Mouse (Mus musculus) telencephalon, adult 2 months (tissue): ENCODE results near the gene Oosp3.

Experiments
- DNase-seq: peaks from one replicate; pipeline ENCODE4 v3.0.0-alpha.2; 2011; ENCODE audit warnings: low read depth, low spot score

Oosp3 gene

DNA sequence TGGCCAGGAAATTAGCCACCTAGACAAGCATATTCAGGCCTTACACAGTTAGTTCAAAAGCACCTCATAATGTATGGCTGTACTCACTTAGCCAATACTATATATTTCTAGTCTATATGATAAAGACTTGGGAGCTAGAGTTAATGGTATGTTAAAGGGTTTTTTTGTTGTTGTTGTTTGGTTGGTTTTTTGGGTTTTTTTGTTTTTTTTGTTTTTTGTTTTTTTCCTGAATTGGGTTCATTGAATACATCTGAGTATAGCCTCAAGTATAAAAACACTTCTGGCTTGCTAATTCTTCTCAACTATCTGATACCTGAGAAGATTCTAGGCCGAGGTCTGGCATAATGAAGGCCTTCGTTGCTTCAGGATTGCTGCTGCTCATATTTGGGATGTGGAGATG is at the start of gene Oosp3:
TSS of gene Oosp3 (plus strand) at position 301 of the 400 bp plus-strand sequence.
- DNase-seq = no peak

DNA sequence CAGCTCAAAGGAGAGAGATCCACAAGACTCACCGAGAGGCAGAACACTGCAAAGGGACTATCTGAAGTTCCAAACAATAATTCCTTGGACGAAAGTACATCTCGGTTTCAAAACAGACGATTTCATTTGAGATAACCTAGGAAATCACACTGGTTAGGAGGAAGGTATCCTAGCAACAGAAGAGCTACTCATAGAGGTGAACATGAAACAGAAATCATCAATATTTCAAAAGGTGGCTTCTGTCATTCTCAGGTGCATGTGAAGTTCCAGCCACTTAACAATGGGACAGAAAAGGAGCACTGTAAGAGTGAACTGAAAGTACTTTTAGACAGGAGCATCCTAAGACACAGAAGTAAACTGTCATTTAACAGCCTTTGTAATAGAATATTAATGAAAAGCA is 47.3 kb upstream of the Oosp3 start:
- no peak for DNase-seq

DNA sequence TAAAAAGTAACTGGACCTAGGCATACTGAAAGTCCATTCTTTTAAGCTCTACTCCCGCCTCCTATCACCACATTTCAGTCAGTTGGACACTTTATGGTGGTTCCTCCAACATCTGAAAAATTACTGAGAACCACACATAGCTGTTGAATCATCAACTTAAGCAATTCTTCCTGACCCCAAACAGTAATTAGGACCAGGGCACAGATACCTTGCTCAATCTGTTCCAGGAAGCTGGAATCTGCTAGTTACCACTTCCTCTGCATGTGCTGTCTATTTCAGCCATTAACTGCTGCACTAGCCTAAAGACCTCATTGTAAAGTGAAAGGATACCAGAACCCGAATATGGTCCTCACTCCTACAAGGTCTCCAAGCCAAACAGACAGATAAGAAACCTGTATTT is 37.7 kb upstream of the Oosp3 start:
- DNase-seq = no peak

DNA sequence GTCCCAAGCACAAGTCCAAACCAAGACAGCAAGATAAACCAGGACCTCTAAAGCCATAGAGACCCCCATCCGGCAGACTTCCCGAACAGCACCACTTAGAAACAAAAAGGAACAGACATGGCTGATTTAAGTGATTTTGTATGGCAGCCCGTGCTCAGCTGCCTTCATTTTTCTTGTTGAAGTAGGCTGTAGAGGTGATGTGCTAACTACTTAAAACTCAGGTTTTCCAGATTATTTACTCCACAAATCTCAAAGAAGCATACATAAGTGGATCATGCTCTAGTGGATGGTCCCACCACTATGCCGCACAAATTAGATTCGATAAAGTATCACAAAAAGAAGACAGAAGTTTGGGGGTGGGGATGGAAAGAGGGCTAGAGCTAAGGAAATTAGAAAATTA is 36.4 kb upstream of the Oosp3 start, which contains the start of gene Oosp2:
TSS of gene Oosp2 (minus strand) at position 101 of the 400 bp plus-strand sequence.
- no peak for DNase-seq

DNA sequence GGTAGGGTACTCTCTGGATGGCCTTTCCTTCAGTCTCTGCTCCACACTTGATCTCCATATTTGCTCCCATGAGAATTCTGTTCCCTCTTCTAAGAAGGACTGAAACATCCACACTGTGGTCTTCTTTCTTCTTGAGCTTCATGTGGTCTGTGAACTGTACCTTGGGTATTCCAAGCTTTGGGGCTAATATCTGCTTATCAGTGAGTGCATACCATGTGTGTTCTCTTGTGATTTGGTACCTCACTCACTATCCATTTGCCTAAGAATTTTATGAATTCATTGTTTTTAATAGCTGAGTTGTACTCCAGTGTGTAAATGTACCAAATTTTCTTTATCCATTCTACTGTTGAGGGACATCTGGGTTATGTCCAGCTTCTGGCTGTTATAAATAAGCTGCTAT is 35.3 kb upstream of the Oosp3 start:
- no peak for DNase-seq

DNA sequence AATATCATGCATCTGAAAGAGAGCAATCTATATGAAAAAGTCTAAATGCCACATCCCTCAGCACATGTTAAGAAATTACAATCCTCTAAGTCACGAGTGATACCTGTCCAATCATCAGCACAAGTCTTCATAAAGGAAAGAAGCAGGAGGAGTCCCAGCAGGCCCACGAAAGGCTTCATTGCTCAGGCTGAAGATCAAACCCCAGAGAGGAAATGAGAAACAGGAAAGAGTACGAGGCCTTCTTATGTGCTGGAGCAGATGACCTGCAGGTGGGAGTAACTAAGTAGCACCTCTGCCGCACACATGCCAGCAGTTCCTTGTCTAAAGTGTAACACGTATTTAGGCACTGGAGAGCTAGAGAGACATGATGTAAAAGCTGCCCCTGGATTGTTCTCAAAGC is 6.0 kb upstream of the Oosp3 start, which contains the start of gene Oosp1:
TSS of gene Oosp1 (minus strand) at position 312 of the 400 bp plus-strand sequence.
- no peak for DNase-seq

DNA sequence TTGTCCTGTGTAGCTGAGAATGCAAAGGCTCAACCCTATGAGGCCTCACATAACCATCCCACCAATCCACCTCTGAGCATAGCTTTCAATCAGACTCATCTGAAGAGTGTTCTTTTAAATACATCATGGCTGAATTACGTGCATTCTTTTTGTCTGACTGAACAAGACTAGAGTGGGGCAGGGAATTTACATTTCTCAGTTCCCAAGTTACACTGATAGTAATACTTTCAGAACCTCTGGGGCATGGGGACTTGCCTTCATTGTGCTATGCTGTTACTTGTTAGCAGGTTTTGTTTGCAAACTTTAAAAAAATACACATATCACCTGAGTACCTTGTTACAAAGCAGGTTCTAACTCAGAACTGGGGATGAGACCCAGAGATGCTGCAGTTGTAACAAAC is 5.4 kb upstream of the Oosp3 start:
- DNase-seq = no peak

DNA sequence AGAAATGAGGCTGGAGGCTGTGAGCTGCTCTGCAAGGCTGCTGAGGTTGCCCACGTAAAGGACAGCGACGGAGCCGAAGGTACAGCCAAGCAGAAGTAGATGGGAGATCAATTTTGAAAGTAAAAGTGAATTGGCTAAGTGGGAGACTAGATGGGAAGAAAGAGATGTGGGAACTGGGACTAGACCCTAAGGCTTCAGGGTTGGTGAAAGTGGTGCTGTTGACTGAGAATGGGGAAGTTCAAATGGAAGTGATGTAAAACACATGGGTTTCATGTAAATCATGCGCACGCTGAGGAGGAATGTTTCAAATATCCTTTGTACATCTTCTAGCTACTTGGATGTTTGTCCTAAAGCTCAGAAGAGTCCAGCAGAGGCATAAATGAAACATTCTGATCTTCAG is 1.5 kb downstream of the Oosp3 start:
- DNase-seq = no peak

DNA sequence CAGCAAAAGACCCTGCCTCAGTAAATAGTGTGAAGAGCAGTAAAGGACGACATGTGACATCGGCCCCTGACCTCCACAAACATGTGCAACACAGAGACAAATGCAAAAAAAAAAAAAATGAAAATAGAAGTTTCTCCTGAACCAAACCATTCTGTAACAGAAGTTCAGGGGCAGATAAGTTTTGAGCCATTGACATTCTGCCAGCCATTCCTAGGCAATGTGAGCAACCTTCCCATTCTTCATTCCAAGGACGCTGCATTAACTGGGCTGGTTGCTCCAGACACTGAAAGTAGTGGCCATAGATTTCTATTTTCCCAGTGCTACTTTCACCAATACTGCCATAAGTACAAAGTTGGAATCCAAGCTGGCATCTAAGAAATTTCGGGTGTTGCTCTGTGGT is 15.6 kb downstream of the Oosp3 start:
- DNase-seq = no peak

DNA sequence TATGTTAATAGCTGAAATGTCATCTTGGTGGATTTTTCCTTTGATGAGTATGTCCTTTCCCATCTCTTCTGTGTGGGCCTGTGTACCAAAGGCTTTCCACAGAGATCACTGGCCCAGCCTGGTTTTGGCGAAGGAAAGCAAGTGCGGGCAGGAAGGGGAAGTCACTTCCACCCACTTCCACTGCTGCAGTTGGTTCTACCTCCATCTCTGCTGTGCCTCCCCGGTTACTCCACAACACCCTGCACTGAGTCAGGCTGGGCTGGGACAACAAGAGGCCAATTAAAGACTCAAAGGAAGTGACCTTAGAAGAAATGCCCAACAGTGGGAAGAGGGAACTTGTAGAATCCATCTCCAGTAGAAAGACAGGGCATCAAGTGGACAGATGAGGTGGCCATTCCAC is 23.2 kb downstream of the Oosp3 start:
- no peak for DNase-seq

DNA sequence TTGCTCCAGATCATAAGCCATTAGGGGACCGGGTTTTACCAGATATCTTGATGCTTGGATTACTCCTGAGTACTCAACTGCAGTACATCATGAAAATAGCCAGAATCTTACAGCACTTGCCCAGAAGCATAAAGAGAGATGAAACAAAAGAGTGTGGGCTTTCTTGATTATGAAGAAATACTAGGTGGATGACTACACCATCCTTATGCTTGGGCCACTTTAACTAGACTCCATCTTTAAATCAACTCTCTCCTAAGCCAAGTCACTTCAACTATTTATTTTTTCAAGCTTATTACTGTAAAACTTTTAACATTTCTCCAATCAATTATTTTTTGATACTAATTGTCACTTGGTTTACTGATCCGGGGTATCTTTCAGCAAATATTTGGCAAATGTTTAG is 27.0 kb downstream of the Oosp3 start:
- no peak for DNase-seq

DNA sequence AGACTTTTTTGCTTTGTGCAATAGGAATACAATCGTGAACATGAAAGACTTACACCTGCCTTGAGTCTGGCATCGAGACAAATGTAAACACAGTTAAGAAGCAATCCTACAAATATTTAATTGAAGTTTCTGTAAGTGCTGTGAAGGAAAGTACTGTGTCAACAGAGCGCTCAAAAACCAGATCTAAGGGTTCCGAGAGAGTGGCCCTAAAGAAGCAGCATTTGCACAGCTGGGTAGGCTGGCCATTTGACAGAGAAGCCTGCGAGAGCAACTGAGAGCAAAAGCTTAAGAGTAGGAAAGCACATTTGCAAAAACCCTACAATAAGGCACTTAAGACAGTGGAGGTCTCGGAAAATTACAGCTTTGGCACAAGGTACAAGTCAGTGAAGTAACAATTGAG is 27.4 kb downstream of the Oosp3 start:
- no peak for DNase-seq

DNA sequence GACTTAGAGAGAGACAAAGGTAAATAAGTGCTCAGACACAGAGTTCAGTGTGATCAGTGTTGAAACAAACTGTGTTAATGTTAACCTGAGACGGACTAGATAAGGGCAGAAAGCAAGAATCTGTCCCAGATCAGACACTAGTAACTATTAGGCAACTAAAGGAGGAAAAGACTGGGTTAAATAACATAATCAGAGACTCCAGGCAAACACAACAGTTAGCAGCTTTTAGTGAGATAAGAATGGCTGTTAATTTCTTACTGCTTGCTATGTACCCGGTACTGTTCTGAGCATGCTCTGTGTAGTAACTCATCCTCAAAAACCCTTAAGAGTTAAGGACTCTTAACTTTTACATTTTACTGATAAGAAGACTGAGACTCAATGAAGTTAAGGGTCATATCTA is 29.1 kb downstream of the Oosp3 start:
- DNase-seq = no peak

DNA sequence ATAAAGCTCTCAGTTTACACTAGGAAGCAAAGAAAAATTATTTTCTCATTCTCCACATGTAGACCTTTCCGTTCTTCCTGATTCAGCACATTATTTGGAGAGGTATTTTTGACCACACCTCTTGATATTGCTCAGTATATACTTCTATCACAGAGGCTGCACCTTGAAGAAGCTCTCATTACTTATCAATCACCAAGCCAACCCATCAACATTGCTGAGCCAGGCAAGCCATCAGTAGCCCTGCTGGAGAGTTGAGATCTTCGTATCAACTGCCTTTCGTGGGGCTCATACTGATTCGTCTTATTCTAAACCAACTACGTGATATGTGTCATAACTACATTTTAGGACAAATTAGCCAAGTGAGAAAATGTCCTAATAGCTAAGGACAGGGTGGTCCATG is 30.4 kb downstream of the Oosp3 start:
- no peak for DNase-seq

DNA sequence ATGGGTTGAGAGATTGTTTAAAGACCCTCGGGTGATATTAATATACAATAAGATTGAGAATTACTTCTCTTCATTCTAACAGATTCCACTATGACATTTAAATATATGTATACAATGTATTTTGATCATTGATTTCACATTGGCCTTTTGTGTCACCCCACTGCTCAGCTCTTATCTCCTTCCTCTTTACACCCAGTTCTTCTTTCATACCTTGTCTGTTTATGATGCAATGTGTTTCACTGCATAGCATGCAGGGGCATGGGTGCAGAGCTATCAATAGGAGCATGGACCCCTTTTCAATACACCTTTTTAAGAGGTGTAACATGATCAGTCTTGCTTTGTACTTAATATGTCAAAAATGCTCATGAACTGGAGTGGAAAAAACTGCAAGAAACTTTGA is 33.4 kb downstream of the Oosp3 start:
- DNase-seq = no peak

DNA sequence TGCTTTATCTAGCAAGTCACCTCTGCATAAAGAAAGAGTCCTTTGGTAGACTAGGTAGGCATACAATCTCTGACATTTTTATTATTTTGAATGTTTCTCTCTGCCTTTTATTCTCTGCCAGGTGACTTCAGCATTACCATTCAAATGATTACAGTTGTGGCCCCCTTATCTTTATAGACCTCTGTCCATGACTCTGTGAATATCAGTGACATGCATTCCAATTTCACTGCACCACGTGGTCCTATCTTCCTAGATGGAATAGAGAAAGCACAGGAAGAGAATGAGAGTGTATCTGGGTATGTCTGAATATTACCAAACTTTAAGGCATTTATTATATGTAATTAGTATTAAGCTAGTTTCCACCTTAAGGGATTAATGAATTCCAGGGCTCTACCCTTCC is 39.6 kb downstream of the Oosp3 start:
- no peak for DNase-seq

DNA sequence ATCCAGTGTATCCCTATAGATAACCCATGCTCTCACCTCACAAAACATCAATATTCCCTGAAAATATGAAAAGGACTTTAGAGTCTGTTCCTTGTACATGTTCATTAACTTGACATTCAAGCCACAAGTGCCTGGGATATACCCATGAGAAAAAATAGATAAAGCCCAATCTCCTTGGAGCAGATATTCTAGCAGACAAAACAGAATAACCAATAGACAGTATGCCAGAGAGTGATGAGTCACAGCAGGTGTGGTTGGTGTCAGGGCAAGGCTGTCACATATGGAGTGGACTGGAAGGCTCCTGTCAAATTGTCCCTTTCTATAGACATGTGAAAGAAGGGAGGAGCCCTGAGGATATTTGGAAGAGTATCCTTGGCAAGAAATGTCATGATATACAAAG is 48.8 kb downstream of the Oosp3 start:
- no peak for DNase-seq

DNA sequence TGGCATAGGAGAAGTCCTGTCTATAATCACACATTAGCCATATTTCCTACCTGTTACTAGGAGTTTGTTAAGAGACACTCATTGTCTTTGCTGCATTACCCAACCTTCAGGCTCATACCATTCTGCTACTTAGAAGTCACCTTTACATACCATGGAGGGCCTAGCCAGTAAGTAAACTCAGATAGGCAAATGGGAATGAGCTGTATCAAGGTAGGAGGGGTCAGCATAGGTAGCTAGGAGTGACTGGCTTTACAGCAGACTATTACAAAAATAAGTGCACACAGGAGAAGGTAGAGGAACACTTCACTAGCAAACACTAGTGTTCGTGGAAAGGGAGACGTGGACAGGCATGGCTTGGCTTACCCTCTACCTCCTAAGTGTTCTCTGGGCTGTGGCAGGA is 50.4 kb downstream of the Oosp3 start, which contains the start of gene Gif:
TSS of gene Gif (plus strand) at position 257 of the 400 bp plus-strand sequence.
- DNase-seq = no peak
